Mouse (Mus musculus) embryonic facial prominence, embryonic 15.5 days (tissue): ENCODE measurements at regions not wholly inside any gene's neighbourhood (a gene's known extent, or its start where the extent isn't known, plus 50 kb on each side); places are given as distances from the start of the nearest gene placed in this dataset.

Experiments used
- ATAC-seq: fragments of 200-750 bp; cut with Nextera tagmentation; 2 replicates; pipeline ENCODE4 v1.8.0; 2017; ENCODE audit warnings: low read depth, moderate TSS enrichment; ENCODE audit not compliant: insufficient number of reproducible peaks, low FRiP score, low TSS enrichment
- H3K27ac ChIP-seq: fragments of 300-500 bp; sonication (generic); replicated peaks from 2 replicates; pipeline ENCODE4 v1.5.1; 2015; ENCODE audit warnings: mild to moderate bottlenecking, inconsistent platforms
- H3K27me3 ChIP-seq: fragments of 300-500 bp; sonication (generic); 2 replicates; pipeline ENCODE4 v1.6.1; 2015; ENCODE audit warnings: inconsistent platforms
- H3K36me3 ChIP-seq: fragments of 300-500 bp; sonication (generic); 2 replicates; pipeline ENCODE4 v1.6.1; 2015; ENCODE audit warnings: mild to moderate bottlenecking, inconsistent platforms
- H3K4me1 ChIP-seq: fragments of 300-500 bp; sonication (generic); 2 replicates; pipeline ENCODE4 v1.6.1; 2015; ENCODE audit warnings: inconsistent platforms
- H3K4me2 ChIP-seq: fragments of 300-500 bp; sonication (generic); replicated peaks from 2 replicates; pipeline ENCODE4 v1.6.1; 2015; ENCODE audit warnings: mild to moderate bottlenecking, inconsistent platforms
- H3K4me3 ChIP-seq: fragments of 300-500 bp; sonication (generic); replicated peaks from 2 replicates; pipeline ENCODE4 v1.5.1; 2015; ENCODE audit warnings: mild to moderate bottlenecking, inconsistent platforms
- H3K9ac ChIP-seq: fragments of 300-500 bp; sonication (generic); 2 replicates; pipeline ENCODE4 v1.6.1; 2015; ENCODE audit warnings: inconsistent platforms
- H3K9me3 ChIP-seq: fragments of 300-500 bp; sonication (generic); replicated peaks from 2 replicates; pipeline ENCODE4 v1.6.1; 2016; ENCODE audit warnings: inconsistent platforms
- WGBS: fragments of 180-500 bp; shearing (Covaris S2); methylation state at CpG from one replicate; pipeline ENCODE4 v1.1.7; 2015; 5-methylcytosine and 5-hydroxymethylcytosine counted together

DNA sequence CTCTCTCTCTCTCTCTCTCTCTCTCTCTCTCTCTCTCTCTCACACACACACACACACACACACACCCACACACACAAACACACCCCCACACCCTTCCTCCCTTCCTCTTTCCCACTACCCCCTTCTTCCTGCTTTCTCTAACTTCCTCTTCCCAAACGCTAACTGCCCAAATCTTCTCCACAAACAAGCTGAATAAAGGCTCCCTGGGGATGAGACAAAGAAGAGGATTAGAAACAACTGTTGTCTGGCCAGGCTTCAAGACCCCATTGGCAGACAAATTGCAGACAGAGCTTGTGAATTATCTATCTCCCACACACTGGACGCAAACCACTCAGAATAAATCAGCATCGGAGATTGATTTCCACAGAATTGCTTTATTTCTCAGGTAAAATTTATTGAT lies 603.4 kb upstream of the Tle4 start:
- WGBS = 21% methylated on average over 3 of the region's 3 CpGs

DNA sequence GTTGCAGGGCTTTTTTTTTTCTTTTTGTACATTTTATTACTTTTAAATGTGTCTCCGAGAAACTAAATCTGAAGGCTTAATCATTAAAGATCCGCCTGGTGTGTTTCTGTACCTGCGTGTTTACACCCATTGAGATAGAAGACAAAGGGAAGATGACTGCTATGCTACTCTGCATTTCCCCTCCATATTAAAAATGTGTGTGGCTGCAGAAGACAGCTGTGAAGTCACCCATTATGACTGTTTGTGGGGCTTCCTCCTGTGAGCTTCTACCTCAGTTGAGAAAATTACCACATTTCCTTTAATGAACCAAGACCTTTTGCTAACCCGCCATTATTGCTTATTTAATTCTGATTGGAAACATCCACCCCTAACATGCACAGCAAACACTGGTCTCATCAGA lies 602.9 kb upstream of the Tle4 start:
- H3K4me2 ChIP-seq = no peak overlapping the region
- H3K36me3 ChIP-seq = no peaks in the 10 kb centered on the region
- H3K4me1 ChIP-seq = no peaks in the 10 kb centered on the region
- WGBS = 67% methylated on average over 4 of the region's 4 CpGs
- H3K4me3 ChIP-seq = no peak overlapping the region
- no peaks in the 10 kb centered on the region for H3K27me3 ChIP-seq
- H3K9ac ChIP-seq = no peak overlapping the region
- no peak for ATAC-seq
- no peaks in the 10 kb centered on the region for H3K9me3 ChIP-seq
- H3K27ac ChIP-seq = no peak overlapping the region

More for the DNA sequence above, 603.4 kb upstream of the Tle4 start:
- Histone ChIP-seq H3K9me3 (no peaks in the 10 kb centered on the region), H3K27ac (no peak overlapping the region), H3K36me3 (no peaks in the 10 kb centered on the region), H3K4me2 (no peak overlapping the region), H3K9ac (no peak overlapping the region), H3K4me3 (no peak overlapping the region), H3K27me3 (no peaks in the 10 kb centered on the region), H3K4me1 (no peaks in the 10 kb centered on the region)
- ATAC-seq = no peak

- ATAC-seq = no peak
- 58% methylated on average over 2 of the region's 2 CpGs for WGBS
- Histone ChIP-seq H3K27ac (no peak overlapping the region), H3K4me3 (no peak overlapping the region), H3K36me3 (no peaks in the 10 kb centered on the region), H3K9ac (no peak overlapping the region), H3K27me3 (no peaks in the 10 kb centered on the region), H3K4me2 (no peak overlapping the region), H3K9me3 (no peaks in the 10 kb centered on the region), H3K4me1 (no peaks in the 10 kb centered on the region)
Observed at GRCm38 (mm10) chr19:15200361-15200760, 602.5 kb upstream of the Tle4 start.

GRCm38 (mm10) chr19:15199692-15200091 lies 601.8 kb upstream of the Tle4 start:
- H3K36me3 ChIP-seq = no peaks in the 10 kb centered on the region
- H3K9ac ChIP-seq = no peak overlapping the region

GRCm38 (mm10) chr19:15175221-15175620 lies 577.4 kb upstream of the Tle4 start:
- no peak overlapping the region for H3K27ac ChIP-seq
- H3K36me3 ChIP-seq = no peaks in the 10 kb centered on the region
- no peak overlapping the region for H3K9ac ChIP-seq
- no peak overlapping the region for H3K4me2 ChIP-seq
- ATAC-seq = no peak
- H3K4me3 ChIP-seq = no peak overlapping the region
- H3K27me3 ChIP-seq = no peaks in the 10 kb centered on the region
- no peaks in the 10 kb centered on the region for H3K4me1 ChIP-seq
- H3K9me3 ChIP-seq = no peaks in the 10 kb centered on the region

More at GRCm38 (mm10) chr19:15199692-15200091, 601.8 kb upstream of the Tle4 start:
- Histone ChIP-seq H3K27me3 (no peaks in the 10 kb centered on the region), H3K27ac (no peak overlapping the region), H3K9me3 (no peaks in the 10 kb centered on the region), H3K4me1 (no peaks in the 10 kb centered on the region), H3K4me3 (no peak overlapping the region), H3K4me2 (no peak overlapping the region)
- no peak for ATAC-seq
- WGBS = 73% methylated on average over 1 of the region's 1 CpGs

DNA sequence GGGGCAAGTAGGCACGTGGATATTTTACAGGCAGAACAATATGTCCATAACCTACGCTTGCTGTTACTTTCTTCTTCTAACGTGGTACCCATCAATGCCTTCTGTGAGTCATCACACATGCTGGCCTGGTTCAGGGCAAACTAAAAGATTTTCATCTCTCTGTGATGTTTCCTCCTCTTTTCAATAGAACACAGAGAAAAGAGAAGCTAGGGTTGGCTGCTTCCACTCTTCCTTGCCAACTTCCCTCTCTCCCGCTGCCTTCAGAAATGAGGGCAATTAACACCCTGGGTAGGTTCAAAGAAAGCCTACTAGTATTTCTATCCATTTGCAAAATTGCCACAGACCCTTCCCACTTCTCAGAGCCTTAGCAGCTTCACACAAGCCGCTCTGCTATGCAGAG lies 575.5 kb upstream of the Tle4 start:
- H3K27ac ChIP-seq = no peak overlapping the region
- no peaks in the 10 kb centered on the region for H3K4me1 ChIP-seq
- no peak overlapping the region for H3K4me3 ChIP-seq
- H3K9ac ChIP-seq = no peak overlapping the region
- H3K9me3 ChIP-seq = no peaks in the 10 kb centered on the region
- H3K27me3 ChIP-seq = no peaks in the 10 kb centered on the region
- H3K4me2 ChIP-seq = no peak overlapping the region
- no peak for ATAC-seq
- no peaks in the 10 kb centered on the region for H3K36me3 ChIP-seq
- WGBS = 49% methylated on average over 5 of the region's 5 CpGs

- Histone ChIP-seq H3K9ac (no peak overlapping the region), H3K9me3 (no peaks in the 10 kb centered on the region), H3K4me2 (no peak overlapping the region), H3K4me1 (no peaks in the 10 kb centered on the region), H3K27ac (no peak overlapping the region), H3K4me3 (no peak overlapping the region), H3K36me3 (no peaks in the 10 kb centered on the region), H3K27me3 (no peaks in the 10 kb centered on the region)
- no peak for ATAC-seq
- 70% methylated on average over 1 of the region's 1 CpGs for WGBS
Observed at GRCm38 (mm10) chr19:15167184-15167583, 569.3 kb upstream of the Tle4 start.

DNA sequence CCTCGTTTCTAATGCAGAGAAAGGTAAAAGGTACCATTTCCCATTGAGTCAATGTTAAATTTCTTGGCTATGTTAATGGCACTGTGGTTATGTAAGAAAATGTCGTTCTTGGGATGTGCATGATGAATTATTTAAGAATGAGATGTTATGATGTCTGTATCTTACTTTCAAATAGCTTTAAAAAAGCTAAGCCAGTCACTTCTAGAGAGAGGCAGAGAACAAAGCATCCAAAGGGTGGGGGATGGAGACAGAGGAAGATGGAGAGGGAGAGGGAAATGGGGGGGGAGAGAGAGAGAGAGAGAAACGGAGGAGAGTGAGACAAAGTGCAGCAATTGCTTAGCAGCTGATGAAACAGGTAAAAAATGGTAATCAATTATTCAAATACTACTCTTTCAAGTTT lies 562.8 kb upstream of the Tle4 start:
- Histone ChIP-seq H3K27ac (no peak overlapping the region), H3K4me1 (no peaks in the 10 kb centered on the region), H3K4me2 (no peak overlapping the region), H3K9me3 (no peaks in the 10 kb centered on the region), H3K9ac (no peak overlapping the region), H3K36me3 (no peaks in the 10 kb centered on the region), H3K4me3 (no peak overlapping the region), H3K27me3 (no peaks in the 10 kb centered on the region)
- no peak for ATAC-seq
- 54% methylated on average over 3 of the region's 3 CpGs for WGBS

DNA sequence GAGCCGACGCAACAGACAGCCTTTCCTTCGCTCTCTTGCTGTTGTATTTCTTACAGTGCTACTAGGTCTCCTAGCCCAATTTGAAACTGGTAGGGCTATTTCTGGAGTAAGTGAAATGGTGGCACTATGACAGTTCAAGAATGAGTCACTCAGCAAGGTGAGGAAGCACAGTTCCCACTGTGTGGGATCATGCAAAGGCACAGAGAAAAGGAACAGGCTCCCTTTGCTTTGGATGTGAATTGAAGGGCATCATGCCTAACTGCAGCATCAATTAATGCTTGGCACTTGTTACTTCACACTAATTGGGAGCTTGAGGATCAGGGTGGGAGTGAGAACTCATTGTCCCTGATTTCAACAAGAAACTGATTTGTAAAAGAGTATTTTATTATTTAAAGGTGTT lies 560.8 kb upstream of the Tle4 start:
- no peaks in the 10 kb centered on the region for H3K36me3 ChIP-seq
- H3K4me3 ChIP-seq = no peak overlapping the region
- no peaks in the 10 kb centered on the region for H3K4me1 ChIP-seq
- 93% methylated on average over 3 of the region's 3 CpGs for WGBS
- no peaks in the 10 kb centered on the region for H3K9me3 ChIP-seq
- no peak overlapping the region for H3K9ac ChIP-seq
- no peak overlapping the region for H3K4me2 ChIP-seq
- H3K27ac ChIP-seq = no peak overlapping the region
- H3K27me3 ChIP-seq = no peaks in the 10 kb centered on the region
- no peak for ATAC-seq

GRCm38 (mm10) chr19:15158177-15158576 lies 560.3 kb upstream of the Tle4 start:
- Histone ChIP-seq H3K4me3 (no peak overlapping the region), H3K27ac (no peak overlapping the region), H3K36me3 (no peaks in the 10 kb centered on the region), H3K9ac (no peak overlapping the region), H3K9me3 (no peaks in the 10 kb centered on the region), H3K4me2 (no peak overlapping the region), H3K27me3 (no peaks in the 10 kb centered on the region), H3K4me1 (no peaks in the 10 kb centered on the region)
- no peak for ATAC-seq
- 82% methylated on average over 14 of the region's 14 CpGs for WGBS

- no peaks in the 10 kb centered on the region for H3K36me3 ChIP-seq
- H3K4me3 ChIP-seq = no peak overlapping the region
- H3K4me2 ChIP-seq = no peak overlapping the region
- H3K27ac ChIP-seq = no peak overlapping the region
- H3K9ac ChIP-seq = no peak overlapping the region
- H3K9me3 ChIP-seq = no peaks in the 10 kb centered on the region
- no peaks in the 10 kb centered on the region for H3K27me3 ChIP-seq
- no peak for ATAC-seq
- WGBS = 46% methylated on average over 2 of the region's 2 CpGs
- H3K4me1 ChIP-seq = no peaks in the 10 kb centered on the region
Observed at GRCm38 (mm10) chr19:15154693-15155092, 556.8 kb upstream of the Tle4 start.

GRCm38 (mm10) chr19:15146325-15146724 lies 548.5 kb upstream of the Tle4 start:
- Histone ChIP-seq H3K36me3 (no peaks in the 10 kb centered on the region), H3K4me2 (no peak overlapping the region), H3K4me1 (no peaks in the 10 kb centered on the region), H3K4me3 (no peak overlapping the region), H3K9ac (no peak overlapping the region), H3K27me3 (no peaks in the 10 kb centered on the region), H3K27ac (no peak overlapping the region), H3K9me3 (no peaks in the 10 kb centered on the region)
- no peak for ATAC-seq
- 80% methylated on average over 3 of the region's 3 CpGs for WGBS
